Mouse (Mus musculus) heart, postnatal 0 days (tissue): ENCODE data around the gene Nol4l.

Experiments
- CTCF ChIP-seq: IDR thresholded peaks from 2 replicates; pipeline ENCODE4 v1.5.1; 2016; ENCODE audit warnings: antibody characterized with exemption, control low read depth, low read depth
- EP300 ChIP-seq: IDR thresholded peaks from 2 replicates; pipeline ENCODE4 v1.6.1; 2016; ENCODE audit warnings: antibody characterized with exemption, low read depth

GRCm38 (mm10) chr2:153527580-153528531 lies 1.9 kb downstream of the Nol4l start:
- TF ChIP-seq CTCF (no peak), EP300 (no peak)
